Mouse (Mus musculus): ENCODE measurements at regions not wholly inside any gene's neighbourhood (a gene's known extent, or its start where the extent isn't known, plus 50 kb on each side); places are given as distances from the start of the nearest gene placed in this dataset.
A peak's percentile ranks its signal among the peaks of the same experiment; 100 is the strongest.

DNA sequence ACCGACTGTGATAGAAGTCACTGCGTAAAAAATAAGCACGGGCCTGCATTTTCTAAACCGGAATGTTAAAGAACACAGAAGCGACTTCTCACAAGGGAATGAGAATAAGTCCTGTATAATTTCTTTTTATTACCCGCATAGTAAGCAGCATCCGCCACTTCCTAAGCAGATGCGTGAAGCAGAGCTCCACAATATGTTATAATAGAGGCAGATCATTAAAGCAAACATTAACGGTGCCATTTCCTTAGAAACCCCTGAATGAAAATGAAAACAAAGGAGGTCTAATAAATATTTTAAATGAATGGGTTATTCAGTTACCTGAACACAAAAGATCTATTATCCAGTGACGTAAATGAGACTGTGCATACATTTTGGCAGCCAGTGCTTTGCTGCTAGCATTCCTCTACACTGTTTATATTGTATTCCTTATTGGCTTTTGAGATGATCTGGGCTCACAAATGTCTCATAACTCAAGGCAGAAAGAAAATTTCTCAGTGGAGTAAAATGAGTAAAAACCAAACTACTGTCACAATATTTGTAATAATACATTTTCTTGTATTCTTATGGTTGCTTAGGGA, 566.6 kb upstream of the Epha6 start:
- Histone ChIP-seq H3K9ac (peak overlapping the region; percentile 19; the same call in 1 of the 2 replicates), H3K27me3 (no peaks in the 10 kb centered on the region), H3K27ac (replicated peaks) (0 out of 2 replicates have a peak overlapping the region, but pooled peaks have one; percentile 15), H3K4me1 (replicated peaks) (0 out of 2 replicates have a peak, but pooled peaks cover 5% of the 10 kb centered on the region), H3K4me3 (no peak overlapping the region), H3K4me2 (peak overlapping the region; percentile 42), H3K36me3 (no peaks in the 10 kb centered on the region), H3K9me3 (peaks cover 3% of the 10 kb centered on the region; the same call in 1 of the 2 replicates)
- 25% methylated on average over 10 of the region's 10 CpGs for whole genome bisulfite sequencing
- peak; percentile 61; the same call in 1 of the 2 replicates for ATAC-seq (ENCODE audit: low FRiP score, low read depth)

DNA sequence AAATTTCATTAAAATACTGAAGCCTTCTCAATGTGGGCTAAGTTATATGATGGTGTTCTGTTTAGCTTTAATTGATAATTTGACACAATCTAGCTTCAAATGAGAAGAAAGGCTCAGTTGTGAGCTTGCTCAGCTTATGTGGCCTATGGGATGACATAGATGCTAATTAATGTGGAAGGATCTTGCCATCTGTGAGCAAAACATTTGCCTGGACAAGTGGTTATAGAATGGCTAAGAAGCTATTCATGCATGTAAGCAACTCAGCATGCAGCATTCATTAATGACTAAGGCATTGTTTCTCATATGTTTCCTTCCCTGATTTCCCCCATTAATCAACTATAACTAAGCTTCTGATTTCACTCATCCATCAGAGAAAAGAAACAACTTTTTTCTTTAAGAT, 532.8 kb upstream of the Epha6 start:
- Histone ChIP-seq H3K4me1 (replicated peaks) (no peaks in the 10 kb centered on the region), H3K4me3 (no peak overlapping the region), H3K27me3 (no peaks in the 10 kb centered on the region), H3K4me2 (no peak overlapping the region), H3K9me3 (no peaks in the 10 kb centered on the region), H3K27ac (replicated peaks) (no peak overlapping the region), H3K36me3 (no peaks in the 10 kb centered on the region), H3K9ac (no peak overlapping the region)
- ATAC-seq (ENCODE audit: low FRiP score, low read depth): 0 out of 2 replicates have a peak, but pooled peaks have one; percentile 69

Data from hindbrain, embryonic 15.5 days (tissue).